Mouse (Mus musculus) heart, postnatal 4 days (tissue): ENCODE data around the gene Trir. TPM values are rescaled to one million over a fixed set of nuclear protein-coding genes. Genes with fewer than 3 reads are reported as not detected.

Experiments
- DNase-seq: peaks from one replicate; pipeline ENCODE4 v3.0.0; 2021
- total RNA-seq, 2 experiments: library from RNA; stranded (reverse); gene quantifications; 2 replicates each; pipeline ENCODE4 v1.2.3; 2021

Trir gene
- total RNA-seq, 2 experiments from 2014 or later: 132 to 133 TPM

GRCm38 (mm10) chr8:85036718-85037365 is 10.2 kb downstream of the Trir start, which contains the start of gene Tnpo2:
Gene Tnpo2, plus strand, starts transcription at chr8:85036915.
- peak; percentile 89 for DNase-seq

GRCm38 (mm10) chr8:85037366-85037680 is 10.7 kb downstream of the Trir start:
- no peak for DNase-seq

DNA sequence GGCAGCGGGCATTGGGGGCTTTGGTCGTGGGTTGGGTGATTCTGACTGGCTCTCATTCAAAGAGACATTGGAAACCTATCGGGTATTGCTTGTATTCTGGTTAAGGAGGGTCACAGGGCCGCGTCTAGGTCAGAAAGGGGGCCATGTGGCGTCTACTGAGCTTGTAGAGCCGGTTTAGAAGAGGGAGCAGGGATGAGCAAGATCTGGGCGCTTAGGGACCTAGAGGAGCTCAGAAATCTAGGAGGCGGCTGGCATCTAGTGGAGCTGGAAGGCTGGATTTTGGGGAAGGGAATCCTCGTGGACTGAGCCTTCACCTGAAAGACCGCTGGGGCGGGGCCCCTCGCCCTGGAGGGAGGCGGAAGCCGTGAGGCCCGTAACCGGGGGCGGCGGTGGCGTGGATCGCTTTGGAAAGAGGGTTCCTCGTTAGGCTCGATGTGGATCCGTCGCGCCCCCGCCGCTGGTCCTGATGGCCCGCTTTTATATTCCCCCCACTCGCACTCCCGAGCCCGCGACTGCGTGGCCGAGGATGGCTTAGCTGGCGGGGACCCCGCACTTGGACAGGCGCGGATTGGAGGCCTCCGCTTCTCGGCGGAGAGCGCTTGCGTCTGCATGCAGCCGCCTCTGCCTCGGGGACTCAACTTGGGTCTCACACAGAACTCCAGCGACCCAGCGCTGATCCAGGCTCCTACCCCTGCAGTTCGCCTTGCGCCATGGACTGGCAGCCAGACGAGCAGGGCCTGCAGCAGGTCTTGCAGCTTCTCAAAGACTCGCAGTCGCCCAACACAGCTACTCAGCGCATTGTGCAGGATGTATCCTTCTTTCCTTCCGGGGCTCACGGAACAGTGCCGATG is 11.3 kb downstream of the Trir start:
- peak; percentile 59 for DNase-seq

- DNase-seq: no peak
Observed at GRCm38 (mm10) chr8:85043619-85044018, 17.0 kb downstream of the Trir start.

- DNase-seq: no peak
Observed at GRCm38 (mm10) chr8:85057367-85057766, 30.7 kb downstream of the Trir start.

GRCm38 (mm10) chr8:85059879-85060616 is 33.4 kb downstream of the Trir start, which contains the start of gene Fbxw9:
Gene Fbxw9, plus strand, starts transcription at chr8:85060055.
- peak; percentile 91 for DNase-seq

- DNase-seq: no peak
Observed at GRCm38 (mm10) chr8:85062603-85063002, 36.0 kb downstream of the Trir start.

GRCm38 (mm10) chr8:85065213-85065612 is 38.6 kb downstream of the Trir start:
- no peak for DNase-seq

DNA sequence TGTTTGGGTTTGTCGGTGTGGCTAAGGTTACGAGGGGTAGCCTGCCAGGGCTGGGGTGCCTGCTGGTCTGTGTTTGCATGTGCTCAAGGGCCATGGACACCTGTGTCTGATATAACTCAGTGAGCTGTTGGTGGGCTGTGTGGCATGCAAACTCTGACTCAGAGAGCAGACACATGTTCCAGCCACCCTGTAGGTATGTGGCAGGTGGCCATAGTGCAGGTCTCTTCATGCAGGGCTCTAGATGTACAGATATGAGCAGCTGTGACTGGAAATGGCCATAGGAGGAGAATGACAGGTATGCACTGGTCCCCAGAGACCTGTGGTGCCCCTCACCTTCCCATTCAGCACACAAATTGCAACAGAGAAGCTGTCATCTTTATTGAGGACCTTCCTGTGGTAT is 40.5 kb downstream of the Trir start:
- DNase-seq: no peak

DNA sequence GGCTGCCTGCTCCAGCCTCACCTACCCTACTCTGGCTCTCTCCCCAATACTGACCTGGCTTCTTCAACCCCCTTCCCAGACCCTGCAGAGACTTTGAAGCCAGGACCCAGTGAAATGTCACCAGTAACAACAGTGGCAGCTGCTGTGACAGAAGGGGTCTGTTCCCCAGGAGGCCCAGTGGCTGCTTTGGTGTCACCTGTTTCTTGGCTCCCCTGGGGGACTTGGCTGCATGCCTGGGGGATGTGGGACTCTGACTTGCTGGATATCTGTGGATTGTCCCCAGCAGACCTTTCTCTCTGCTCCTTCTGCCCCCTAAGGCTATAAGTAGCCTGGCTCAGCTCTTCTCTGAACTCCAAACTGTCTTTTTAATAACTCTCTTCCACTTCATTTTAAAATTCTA is 41.4 kb downstream of the Trir start, which contains the start of gene Gm5741:
Gene Gm5741 (minus strand): TSS at position 1 of the 400 bp plus-strand sequence.
- no peak for DNase-seq

DNA sequence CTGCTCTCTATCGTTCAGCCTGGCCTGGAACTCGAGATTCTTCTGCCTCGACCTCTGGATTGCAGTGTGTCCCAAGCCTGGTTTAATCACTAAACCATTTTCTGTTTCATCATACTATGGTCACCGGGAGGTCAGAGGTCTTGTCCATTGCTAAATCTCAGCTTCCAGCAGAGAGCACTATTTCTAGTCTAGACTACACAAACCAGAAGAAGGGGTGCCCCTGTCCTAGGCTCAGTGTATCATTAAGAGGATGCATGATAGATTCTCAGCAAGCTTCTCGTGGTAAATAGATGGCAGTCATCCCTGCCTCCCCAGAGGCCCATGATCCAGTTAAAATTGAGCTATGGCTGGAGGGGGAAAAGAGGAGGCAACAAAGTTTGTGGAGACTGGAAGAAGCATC is 44.4 kb downstream of the Trir start:
- DNase-seq: no peak

DNA sequence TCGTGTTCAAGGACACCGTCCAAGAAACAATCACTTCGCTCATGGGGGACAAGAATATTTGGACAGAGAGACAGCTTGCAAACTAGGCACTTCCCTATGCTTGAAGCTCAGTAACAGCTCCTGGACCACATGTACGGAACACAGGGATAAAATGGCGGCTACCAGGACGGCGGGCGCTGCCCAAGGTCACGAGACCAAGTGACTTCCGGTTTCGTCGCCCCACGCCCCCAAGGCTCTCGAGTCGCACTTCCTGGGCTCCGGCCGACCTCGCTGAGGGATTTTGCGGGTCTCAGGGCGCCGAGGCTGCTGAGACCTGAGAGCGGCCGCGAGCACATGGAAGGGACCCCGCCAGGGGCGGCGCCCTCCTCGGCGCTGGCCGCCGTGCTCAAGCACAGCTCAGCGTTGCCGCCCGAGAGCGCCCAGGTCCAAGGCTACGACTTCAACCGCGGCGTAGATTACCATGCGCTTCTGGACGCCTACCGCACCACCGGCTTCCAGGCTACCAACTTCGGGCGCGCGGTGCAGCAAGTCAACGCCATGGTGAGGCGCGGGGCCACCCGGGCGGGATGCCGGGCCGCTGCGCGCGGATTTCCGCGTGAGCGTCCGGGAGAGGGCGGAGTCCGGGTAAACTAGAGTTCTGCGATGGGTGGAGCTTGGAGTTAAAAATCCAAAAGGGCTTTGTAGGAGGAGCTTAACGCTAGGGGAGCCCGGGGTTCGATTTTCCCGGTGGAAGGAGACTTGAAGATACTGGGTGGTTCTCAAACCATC is 45.1 kb downstream of the Trir start, which contains the start of gene Dhps:
Gene Dhps (plus strand): TSS at position 244 of the 768 bp plus-strand sequence.
- DNase-seq: peak; percentile 92

GRCm38 (mm10) chr8:85072364-85072929 is 45.8 kb downstream of the Trir start:
- no peak for DNase-seq

DNA sequence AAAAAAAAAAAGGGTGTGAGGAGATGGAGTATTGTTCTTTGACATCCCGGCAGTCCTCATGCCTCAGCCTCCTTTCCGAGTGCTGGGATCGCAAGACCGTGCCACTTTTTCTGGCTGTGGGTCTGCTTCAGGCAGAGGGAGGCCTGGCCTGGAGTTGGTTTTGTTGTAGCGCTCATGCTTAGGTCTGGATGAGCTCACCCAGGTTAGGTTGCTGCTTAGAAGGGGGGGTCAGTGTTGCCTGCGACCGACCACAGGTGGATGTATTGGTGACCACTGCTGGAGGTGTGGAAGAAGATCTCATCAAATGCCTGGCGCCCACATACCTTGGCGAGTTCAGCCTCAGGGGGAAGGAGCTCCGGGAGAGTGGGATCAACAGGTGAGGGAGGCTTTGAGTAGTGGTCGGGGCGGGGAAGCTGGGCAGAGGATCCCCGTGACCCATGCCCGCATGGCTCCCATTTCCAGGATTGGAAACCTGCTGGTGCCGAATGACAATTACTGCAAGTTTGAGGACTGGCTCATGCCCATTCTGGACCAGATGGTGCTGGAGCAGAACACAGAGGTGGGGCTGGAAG is 46.5 kb downstream of the Trir start:
- no peak for DNase-seq

GRCm38 (mm10) chr8:85074167-85074566 is 47.5 kb downstream of the Trir start:
- no peak for DNase-seq

DNA sequence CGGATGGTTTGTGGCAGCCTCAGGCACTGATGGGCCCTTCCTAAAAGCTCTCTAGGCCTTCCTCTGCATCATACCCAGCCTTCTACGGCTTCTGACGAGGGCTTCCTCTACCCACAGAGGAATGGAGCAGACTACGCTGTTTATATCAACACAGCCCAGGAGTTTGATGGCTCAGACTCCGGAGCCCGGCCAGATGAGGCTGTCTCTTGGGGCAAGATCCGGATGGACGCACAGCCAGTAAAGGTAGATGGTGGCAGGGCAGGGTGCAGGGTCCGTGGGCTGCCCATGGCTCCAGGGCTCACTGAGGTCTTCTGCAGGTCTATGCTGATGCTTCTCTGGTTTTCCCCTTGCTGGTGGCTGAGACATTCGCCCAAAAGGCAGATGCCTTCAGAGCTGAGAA is 48.0 kb downstream of the Trir start:
- no peak for DNase-seq

DNA sequence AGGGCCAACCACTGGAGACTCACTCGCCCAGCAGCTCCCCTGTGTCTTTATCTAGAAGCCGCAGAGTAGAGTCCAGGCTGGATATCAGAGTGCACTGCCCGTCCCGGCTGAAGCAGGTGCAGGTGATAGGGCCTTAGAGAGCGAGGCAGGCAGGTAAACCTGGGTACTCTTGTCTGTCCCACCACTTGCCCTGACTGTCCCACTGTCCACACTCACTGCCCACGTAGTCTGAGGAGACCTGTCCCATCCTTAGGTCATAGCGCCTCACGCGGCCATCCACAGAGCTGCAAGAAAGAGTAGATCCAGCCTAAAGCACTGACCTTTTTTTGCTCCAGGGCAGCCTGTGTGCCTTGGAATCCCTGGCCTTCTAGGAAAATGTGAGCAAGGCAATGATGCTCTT is 49.4 kb downstream of the Trir start:
- DNase-seq: peak; percentile 60

- peak; percentile 85 for DNase-seq
Observed at GRCm38 (mm10) chr8:85076993-85077392, 50.4 kb downstream of the Trir start.
